Mouse (Mus musculus) c-Kit-positive CD71-positive TER-119-negative erythroid progenitor cells, embryonic 14.5 days (primary cell): ENCODE measurements at regions not wholly inside any gene's neighbourhood (a gene's known extent, or its start where the extent isn't known, plus 50 kb on each side); places are given as distances from the start of the nearest gene placed in this dataset.

Experiments
- DNase-seq: peaks from one replicate; pipeline ENCODE4 v3.0.0-alpha.2; 2013; ENCODE audit warnings: low read depth

DNA sequence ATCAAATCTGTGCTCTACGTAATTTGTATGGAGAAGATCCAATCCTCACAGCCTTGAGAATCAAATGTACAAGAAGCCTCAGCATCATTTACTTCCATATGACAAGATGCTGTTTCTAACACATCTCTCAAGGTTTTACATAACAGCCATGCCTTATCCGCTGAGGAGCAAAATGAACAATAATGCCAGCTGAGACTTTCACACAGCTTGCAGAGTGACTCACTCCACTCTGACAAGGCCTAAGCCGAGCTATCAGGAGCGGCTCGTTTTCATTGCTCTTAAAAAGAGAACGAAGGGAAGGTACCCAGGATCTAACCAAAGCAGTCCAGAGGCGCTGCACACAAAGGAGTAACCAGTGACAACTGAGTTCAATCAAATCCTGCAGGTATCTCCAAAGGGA, 803.5 kb downstream of the Efna5 start:
- no peak for DNase-seq

DNA sequence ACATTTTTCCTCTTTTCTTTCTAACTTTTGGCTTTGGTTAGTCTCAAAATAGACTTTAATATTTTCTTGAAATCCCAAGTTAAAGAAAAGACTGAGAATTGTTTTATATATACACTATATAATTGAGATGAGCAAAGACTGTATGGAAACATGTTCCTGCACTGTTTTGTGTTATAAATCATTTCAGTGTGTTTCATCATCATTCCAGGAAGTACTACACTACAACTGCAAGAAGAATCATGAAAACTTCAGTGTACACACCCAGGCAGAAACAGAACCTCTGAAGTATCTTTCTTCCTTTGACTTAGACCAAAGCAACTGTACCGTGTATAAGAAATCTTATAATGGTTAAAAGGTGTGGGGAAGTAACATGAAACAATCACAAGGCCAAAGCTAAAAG, 816.2 kb downstream of the Efna5 start:
- DNase-seq: no peak

DNA sequence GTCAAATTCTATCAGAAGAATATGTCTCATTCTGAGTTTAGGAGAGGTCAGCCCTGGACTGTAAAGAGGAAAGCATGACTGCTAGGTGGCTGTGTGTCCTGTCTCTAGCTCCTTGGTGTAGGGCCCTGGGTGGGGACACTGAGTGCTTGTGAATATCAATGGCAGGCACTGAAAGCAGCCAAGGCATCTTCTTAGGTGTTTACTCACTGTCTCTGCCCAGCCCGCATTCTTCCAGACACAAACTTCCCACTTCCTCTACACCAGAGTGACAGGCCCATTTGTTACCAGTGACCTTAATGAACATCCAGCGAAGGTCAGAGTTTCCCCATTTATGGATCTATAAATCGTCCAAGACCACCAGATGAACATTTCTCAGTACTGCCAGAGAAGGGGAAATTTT, 823.1 kb downstream of the Efna5 start:
- no peak for DNase-seq

DNA sequence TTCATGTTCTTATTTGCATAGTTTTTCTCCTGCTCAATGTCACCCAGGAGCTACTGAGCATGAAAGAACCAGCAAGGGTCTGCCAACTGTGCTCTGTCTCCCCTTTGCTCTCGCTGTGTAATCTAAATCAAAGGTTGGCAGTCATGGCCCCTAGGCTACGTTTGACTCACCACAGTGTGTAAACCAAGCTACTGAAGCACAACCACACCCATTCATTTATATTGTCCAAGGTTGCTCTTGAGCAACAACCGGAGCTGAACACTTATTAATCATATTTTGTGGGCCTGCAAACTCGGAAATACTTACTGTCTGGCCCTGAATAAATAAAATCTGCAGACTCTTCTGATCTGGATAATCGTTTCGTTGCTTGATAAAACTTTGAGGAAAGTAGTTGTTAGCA, 826.3 kb downstream of the Efna5 start:
- DNase-seq: no peak

DNA sequence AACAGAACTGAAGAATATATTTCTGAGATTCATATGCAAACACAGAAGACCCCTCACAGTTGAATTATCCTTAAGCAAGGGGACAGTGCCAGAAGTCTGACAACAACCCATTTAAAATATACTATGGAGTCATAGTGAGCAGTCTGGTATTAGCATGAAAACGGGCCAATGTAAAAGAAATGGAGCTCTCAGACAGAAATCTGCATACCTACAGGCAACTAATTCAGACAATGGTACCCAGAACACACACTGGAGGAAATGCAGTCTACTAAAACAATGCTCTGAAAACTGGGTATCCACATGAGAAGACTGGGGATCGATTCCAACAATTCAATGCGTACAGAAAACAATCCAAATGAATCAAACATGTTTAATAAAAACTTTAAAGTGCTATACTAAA, 832.1 kb downstream of the Efna5 start:
- DNase-seq: no peak

DNA sequence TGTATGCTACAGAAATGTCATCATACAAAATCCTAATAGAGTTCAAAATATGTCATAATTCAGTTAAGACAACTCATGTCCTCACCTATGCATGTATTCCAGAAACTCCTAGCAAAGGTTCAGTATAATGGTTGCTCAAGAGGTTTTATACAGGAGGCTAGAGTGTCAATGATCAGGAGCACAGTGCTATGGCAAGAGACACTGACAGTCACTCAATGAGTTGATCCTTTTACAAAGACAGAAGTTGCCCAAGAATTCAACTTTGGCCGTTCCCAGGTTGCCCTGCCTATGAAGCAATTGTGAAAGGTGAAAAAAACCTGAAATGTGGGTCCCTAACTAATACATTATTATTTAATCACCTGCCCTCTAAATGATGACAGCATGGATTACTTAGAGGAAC, 850.5 kb downstream of the Efna5 start:
- no peak for DNase-seq
